Mouse (Mus musculus) spleen, postnatal 14 days (tissue): ENCODE results near the gene Olfr1109.

Experiments used
- DNase-seq, 2 experiments: peaks; one replicate each; pipeline ENCODE4 v3.0.0; 2021 to 2022; ENCODE audit warnings: low spot score in 2 of 2

The Olfr1109 gene

GRCm38 (mm10) chr2:87095908-87096307, at the start of gene Olfr1109:
TSS of gene Olfr1109 (minus strand) at chr2:87096008.
- no peak for DNase-seq

GRCm38 (mm10) chr2:87140200-87140599, 44.4 kb upstream of the Olfr1109 start, which contains the start of gene Olfr1110:
TSS of gene Olfr1110 (minus strand) at chr2:87140300.
- DNase-seq = no peak

GRCm38 (mm10) chr2:87114467-87114866, 18.7 kb upstream of the Olfr1109 start, which contains the start of gene Olfr259:
TSS of gene Olfr259 (minus strand) at chr2:87114567.
- no peak for DNase-seq

GRCm38 (mm10) chr2:87075717-87076116, 20.1 kb downstream of the Olfr1109 start, which contains the start of gene Olfr1107:
TSS of gene Olfr1107 (minus strand) at chr2:87075817.
- DNase-seq = no peak

GRCm38 (mm10) chr2:87052173-87052572, 43.6 kb downstream of the Olfr1109 start, which contains the start of gene Olfr1106:
TSS of gene Olfr1106 (minus strand) at chr2:87052273.
- no peak for DNase-seq
